Mouse (Mus musculus) embryonic fibroblast, embryonic 13.5 days (primary cell): ENCODE measurements around the gene Gm49391. TPM values are rescaled to one million over a fixed set of nuclear protein-coding genes. Genes with fewer than 3 reads are reported as not detected.

ENCODE experiments used
- H3K27ac ChIP-seq: 2 replicates; pipeline ENCODE4 v1.5.1; 2012; ENCODE audit warnings: low read length, control low read depth, inconsistent platforms; ENCODE audit not compliant: insufficient read depth
- H3K4me1 ChIP-seq: 2 replicates; pipeline ENCODE4 v1.6.1; 2011; ENCODE audit warnings: low read length; ENCODE audit not compliant: control insufficient read depth, insufficient read depth
- H3K4me3 ChIP-seq: 2 replicates; pipeline ENCODE4 v1.5.1; 2011; ENCODE audit warnings: mild to moderate bottlenecking, control low read depth, low read length; ENCODE audit not compliant: insufficient read depth
- CTCF ChIP-seq: IDR thresholded peaks from 2 replicates; pipeline ENCODE4 v1.5.1; 2011; ENCODE audit warnings: mild to moderate bottlenecking, control low read depth, low read length, moderate library complexity, borderline replicate concordance; ENCODE audit not compliant: insufficient read depth
- POLR2A ChIP-seq: IDR thresholded peaks from 2 replicates; pipeline ENCODE4 v1.6.1; 2011; ENCODE audit warnings: low read depth, mild to moderate bottlenecking, control low read depth, low read length, moderate library complexity
- polyA plus RNA-seq: library from polyadenylated mRNA; stranded (reverse); fragments of >200 nt; gene quantifications from 2 replicates; pipeline ENCODE4 v1.2.4, GENCODE M21; 2011; ENCODE audit warnings: low read depth; ENCODE audit not compliant: missing spikeins, insufficient read length

The Gm49391 gene
- polyA plus RNA-seq, 1 experiment, result not detected

- no peak within 1 kb of the TSS for H3K4me3 ChIP-seq
- no peaks in the 10 kb centered on the region for H3K4me1 ChIP-seq
- no peak for TF ChIP-seq CTCF
- no peak within 1 kb of the TSS for H3K27ac ChIP-seq
Measured at GRCm38 (mm10) chr13:60864281-60864680, 72.1 kb downstream of the Gm49391 start, which contains the start of gene 4930486L24Rik. Gene 4930486L24Rik (minus strand): TSS chr13:60864475.

DNA sequence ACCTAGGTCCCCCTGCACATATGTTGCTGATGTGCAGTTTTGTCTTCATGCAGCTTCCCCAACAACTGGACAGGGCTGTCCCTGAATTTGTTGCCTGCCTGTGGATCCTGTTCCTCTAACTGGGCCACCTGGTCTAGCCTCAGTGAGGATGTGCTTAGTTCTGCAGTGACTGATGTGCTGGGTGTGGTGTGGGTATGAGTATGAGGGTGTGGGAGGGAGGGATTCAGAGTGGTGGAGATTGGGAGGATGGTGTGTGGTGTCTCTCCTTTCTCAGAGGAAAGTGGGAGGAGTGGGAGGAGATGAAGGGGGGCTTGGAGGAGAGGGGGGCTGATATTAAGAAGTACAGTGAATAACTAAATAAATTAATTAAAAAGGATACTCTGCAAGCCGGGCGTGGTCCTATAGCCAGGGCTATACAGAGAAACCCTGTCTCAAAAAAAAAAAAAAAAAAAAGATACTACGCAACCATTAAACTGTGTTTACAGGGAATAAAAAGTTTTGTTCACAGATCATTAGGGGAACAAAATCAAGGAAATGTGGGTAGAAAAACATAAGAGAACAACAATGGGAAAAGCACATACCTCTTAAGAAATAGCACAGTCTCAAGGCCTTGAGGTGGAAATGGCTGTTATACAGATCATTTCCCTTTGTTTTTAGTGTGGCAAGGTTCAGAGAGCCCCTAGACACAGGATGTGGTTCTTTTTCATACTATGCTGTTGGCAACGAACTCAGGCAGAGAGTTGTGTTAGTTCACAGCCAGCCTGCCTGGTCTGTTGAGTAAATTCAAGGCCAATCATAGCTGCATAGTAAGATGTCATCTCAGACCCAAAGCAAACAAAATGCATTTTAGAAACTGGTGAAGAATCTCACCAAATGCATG is 87.9 kb downstream of the Gm49391 start:
- no peaks in the 10 kb centered on the region for H3K4me1 ChIP-seq
- no peak overlapping the region for H3K27ac ChIP-seq
- no peak overlapping the region for H3K4me3 ChIP-seq
- TF ChIP-seq POLR2A, result no peak
- TF ChIP-seq CTCF, result no peak

Other genes starting within 250 kb of the Gm49391 start
- gene BC051665, start 150.2 kb downstream of the Gm49391 start, polyA plus RNA-seq, result not detected in 2 replicates
- gene Ctsll3, start 133.7 kb downstream of the Gm49391 start, polyA plus RNA-seq, result not detected in 2 replicates
- not detected in 2 replicates for gene 4930486L24Rik, start 72.1 kb downstream of the Gm49391 start, polyA plus RNA-seq
- gene Gm49392, start 39.7 kb downstream of the Gm49391 start, polyA plus RNA-seq, result not detected in 2 replicates
- gene Ctla2b, start 39.1 kb downstream of the Gm49391 start, polyA plus RNA-seq, result 3.3 and 3.7 TPM in 2 replicates
- gene Tpbpb, start 31.7 kb downstream of the Gm49391 start, polyA plus RNA-seq, result not detected in 2 replicates
- 0.95 TPM in 1 of 2 replicates, not detected in the other for gene Gm49393, start 981 bp downstream of the Gm49391 start, polyA plus RNA-seq
- 27.8 and 47.8 TPM in 2 replicates for gene Ctla2a, start 54 bp upstream of the Gm49391 start, polyA plus RNA-seq
- gene Tpbpa, start 5.4 kb upstream of the Gm49391 start, polyA plus RNA-seq, result not detected in 2 replicates
- not detected in 2 replicates for gene Ctsj, start 69.4 kb upstream of the Gm49391 start, polyA plus RNA-seq
- gene Ctsq, start 104.1 kb upstream of the Gm49391 start, polyA plus RNA-seq, result not detected in 2 replicates
- gene Ctsr, start 227.7 kb upstream of the Gm49391 start, polyA plus RNA-seq, result not detected in 2 replicates